Mouse (Mus musculus): ENCODE measurements around the gene Cfap299. TPM values are rescaled to one million over a fixed set of nuclear protein-coding genes. Genes with fewer than 3 reads are reported as not detected.

The Cfap299 gene
- polyA plus RNA-seq, 1 experiment: not detected

DNA sequence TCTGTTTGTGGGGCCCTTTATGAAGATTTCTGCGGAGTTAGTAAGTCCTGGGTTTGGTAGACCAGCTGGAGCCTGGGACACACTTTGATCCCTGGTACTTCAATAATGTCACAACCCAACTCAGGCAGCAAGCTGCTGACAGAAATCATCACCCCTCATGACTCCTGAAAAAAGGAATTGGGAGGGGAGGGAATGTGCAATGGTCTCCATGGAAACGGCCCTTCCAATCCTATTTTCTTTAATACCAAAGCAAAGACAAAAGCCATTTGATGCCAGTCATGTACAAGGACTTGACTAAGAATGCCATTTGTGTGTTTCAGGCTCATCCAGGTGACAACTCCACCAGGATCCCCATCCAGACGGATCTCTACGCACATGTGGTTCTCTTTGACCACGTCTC is 472.4 kb downstream of the Cfap299 start:
- 69% methylated on average over 5 of the region's 5 CpGs for WGBS
- Histone ChIP-seq H3K4me1 (ENCODE audit: control insufficient read depth, insufficient read depth, low read length) (no peaks in the 10 kb centered on the region), H3K4me3 (ENCODE audit: insufficient read depth, low read depth, low read length) (no peak overlapping the region), H3K27ac (ENCODE audit: insufficient read depth, low read depth, low read length) (no peak overlapping the region)
- TF ChIP-seq CTCF (IDR thresholded peaks at IDR 0.05; ENCODE audit: insufficient read depth, low read depth, low read length) (no peak), POLR2A (IDR thresholded peaks at IDR 0.05; ENCODE audit: insufficient read depth, low read depth, low read length) (no peak)

DNA sequence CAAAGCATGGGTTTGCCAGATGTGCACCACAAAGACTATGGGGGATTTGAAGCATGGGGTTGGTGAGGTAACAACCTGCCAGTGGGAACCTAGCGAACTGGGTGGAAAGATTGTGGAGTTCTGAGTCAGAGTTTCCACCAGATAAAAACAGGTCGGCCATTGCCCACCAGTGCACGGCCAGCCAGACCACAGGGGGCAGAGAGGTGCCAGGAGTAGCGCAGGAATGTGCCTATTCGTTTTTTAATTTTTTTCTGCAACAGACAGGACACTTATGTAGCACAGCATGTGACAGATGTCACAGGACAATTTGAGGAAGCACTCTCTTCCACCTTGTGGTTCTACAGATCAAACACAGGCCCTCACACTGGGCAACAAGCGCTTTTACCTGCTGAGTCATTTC is 475.7 kb downstream of the Cfap299 start:
- WGBS: 89% methylated on average over 6 of the region's 6 CpGs
- Histone ChIP-seq H3K27ac (ENCODE audit: insufficient read depth, low read depth, low read length) (no peak overlapping the region), H3K4me1 (ENCODE audit: control insufficient read depth, insufficient read depth, low read length) (no peaks in the 10 kb centered on the region), H3K4me3 (ENCODE audit: insufficient read depth, low read depth, low read length) (no peak overlapping the region)
- TF ChIP-seq POLR2A (IDR thresholded peaks at IDR 0.05; ENCODE audit: insufficient read depth, low read depth, low read length): no peak
- TF ChIP-seq CTCF (IDR thresholded peaks at IDR 0.05; ENCODE audit: insufficient read depth, low read depth, low read length): no peak

DNA sequence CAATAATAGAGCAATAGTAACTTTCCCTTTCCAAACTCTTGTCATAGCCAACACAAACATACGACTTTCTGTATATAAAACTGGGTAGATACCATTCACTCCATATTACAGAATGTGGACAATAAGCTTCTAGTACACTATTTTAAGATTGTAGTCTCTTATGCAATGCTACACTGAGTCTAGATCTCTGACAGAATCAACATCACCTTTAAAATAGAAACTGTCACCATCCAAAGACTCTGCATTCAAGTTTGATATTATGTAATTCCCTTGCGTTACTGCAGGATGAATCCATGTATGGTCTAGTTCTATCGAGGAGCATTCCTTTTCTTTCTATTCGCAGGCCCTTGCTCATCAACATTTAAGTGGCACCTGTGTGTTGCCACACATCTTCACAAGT is 477.4 kb downstream of the Cfap299 start:
- TF ChIP-seq POLR2A (IDR thresholded peaks at IDR 0.05; ENCODE audit: insufficient read depth, low read depth, low read length) (no peak), CTCF (IDR thresholded peaks at IDR 0.05; ENCODE audit: insufficient read depth, low read depth, low read length) (no peak)
- 93% methylated on average over 4 of the region's 4 CpGs for WGBS
- Histone ChIP-seq H3K4me3 (ENCODE audit: insufficient read depth, low read depth, low read length) (no peak overlapping the region), H3K27ac (ENCODE audit: insufficient read depth, low read depth, low read length) (no peak overlapping the region), H3K4me1 (ENCODE audit: control insufficient read depth, insufficient read depth, low read length) (no peaks in the 10 kb centered on the region)

DNA sequence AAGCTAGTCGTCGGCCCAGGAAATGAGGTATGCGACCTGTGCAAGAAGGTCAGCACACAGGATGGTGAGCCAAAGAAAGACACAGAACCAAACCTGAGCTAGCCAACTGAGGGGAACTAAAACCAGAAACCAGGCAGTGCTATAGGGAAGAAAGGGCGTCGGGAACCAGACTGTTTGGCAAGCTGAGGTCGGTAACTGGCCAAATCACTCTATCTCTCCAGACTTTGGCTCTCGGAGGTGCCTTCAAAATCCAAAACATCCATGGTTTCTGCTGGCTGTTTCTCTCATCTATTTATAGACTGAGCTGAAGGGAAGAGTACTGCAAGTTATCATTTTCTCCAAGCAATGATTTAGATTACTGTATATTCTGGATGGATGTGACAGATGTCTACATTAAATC is 477.9 kb downstream of the Cfap299 start:
- Histone ChIP-seq H3K4me3 (ENCODE audit: insufficient read depth, low read depth, low read length) (no peak overlapping the region), H3K27ac (ENCODE audit: insufficient read depth, low read depth, low read length) (no peak overlapping the region), H3K4me1 (ENCODE audit: control insufficient read depth, insufficient read depth, low read length) (no peaks in the 10 kb centered on the region)
- WGBS: 85% methylated on average over 7 of the region's 7 CpGs
- TF ChIP-seq POLR2A (IDR thresholded peaks at IDR 0.05; ENCODE audit: insufficient read depth, low read depth, low read length): no peak
- no peak for TF ChIP-seq CTCF (IDR thresholded peaks at IDR 0.05; ENCODE audit: insufficient read depth, low read depth, low read length)

DNA sequence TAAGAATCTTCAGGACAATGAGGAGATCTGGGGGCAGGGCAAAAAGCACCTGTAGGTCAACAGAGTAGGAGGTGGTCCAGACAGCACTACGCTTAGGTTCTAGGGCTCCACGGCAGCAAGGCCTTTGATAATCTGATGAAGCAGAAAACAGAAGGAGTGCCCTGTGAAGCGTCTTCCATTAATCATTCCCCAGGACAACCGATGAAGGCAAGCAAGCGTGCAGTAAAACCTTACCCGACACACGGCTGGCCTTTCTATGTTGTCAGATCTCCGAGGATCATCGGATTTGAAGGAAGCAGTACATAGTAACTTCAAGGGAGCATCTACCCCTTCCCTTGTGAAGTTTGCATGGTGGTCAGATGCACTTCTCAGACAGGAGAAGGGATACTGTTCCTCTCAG is 478.8 kb downstream of the Cfap299 start:
- H3K4me1 ChIP-seq (ENCODE audit: control insufficient read depth, insufficient read depth, low read length): no peaks in the 10 kb centered on the region
- TF ChIP-seq POLR2A (IDR thresholded peaks at IDR 0.05; ENCODE audit: insufficient read depth, low read depth, low read length): no peak
- TF ChIP-seq CTCF (IDR thresholded peaks at IDR 0.05; ENCODE audit: insufficient read depth, low read depth, low read length): no peak
- WGBS: 82% methylated on average over 9 of the region's 9 CpGs

DNA sequence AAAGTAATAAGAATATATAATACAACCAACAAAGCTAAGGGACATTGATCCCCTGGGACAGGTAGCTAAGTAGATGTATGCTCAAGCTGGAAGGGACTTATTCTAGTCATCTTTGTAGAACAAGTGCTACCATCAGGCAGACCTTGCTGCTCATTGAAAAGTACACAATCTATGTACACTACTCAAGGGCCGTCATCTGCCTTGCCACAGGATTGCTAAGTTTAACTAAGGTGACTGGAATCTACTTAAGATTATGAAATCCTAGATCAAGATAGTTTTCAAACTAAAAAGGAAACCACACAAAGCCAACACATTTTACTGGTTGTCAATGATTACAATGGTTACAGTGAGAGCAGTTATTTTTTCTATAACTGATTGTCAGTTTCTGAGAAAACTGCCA is 483.3 kb downstream of the Cfap299 start:
- Histone ChIP-seq H3K27ac (ENCODE audit: insufficient read depth, low read depth, low read length) (no peak overlapping the region), H3K4me1 (ENCODE audit: control insufficient read depth, insufficient read depth, low read length) (no peaks in the 10 kb centered on the region), H3K4me3 (ENCODE audit: insufficient read depth, low read depth, low read length) (no peak overlapping the region)
- WGBS: 95% methylated on average over 1 of the region's 1 CpGs
- no peak for TF ChIP-seq CTCF (IDR thresholded peaks at IDR 0.05; ENCODE audit: insufficient read depth, low read depth, low read length)
- TF ChIP-seq POLR2A (IDR thresholded peaks at IDR 0.05; ENCODE audit: insufficient read depth, low read depth, low read length): no peak

More for the DNA sequence above, 478.8 kb downstream of the Cfap299 start:
- Histone ChIP-seq H3K27ac (ENCODE audit: insufficient read depth, low read depth, low read length) (no peak overlapping the region), H3K4me3 (ENCODE audit: insufficient read depth, low read depth, low read length) (no peak overlapping the region)

DNA sequence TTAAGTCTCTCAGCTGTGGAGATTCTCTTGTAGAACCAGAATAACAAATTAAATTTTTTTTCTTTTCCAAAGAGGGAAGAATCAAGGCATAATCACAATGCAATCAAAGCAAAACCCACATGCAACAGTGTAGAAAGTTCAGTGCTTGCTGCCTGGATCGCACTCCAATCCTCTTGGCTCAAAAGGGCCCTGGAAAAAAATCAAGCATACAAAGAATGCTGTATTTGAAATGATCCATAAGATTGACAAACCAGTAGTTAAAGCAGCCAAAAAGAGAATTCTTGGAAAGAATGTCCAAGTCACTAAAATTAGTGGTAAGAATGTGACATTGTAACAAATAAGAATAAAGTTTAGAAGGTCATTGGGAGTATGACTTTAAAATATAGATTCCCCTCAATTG is 486.2 kb downstream of the Cfap299 start:
- Histone ChIP-seq H3K4me1 (ENCODE audit: control insufficient read depth, insufficient read depth, low read length) (no peaks in the 10 kb centered on the region), H3K4me3 (ENCODE audit: insufficient read depth, low read depth, low read length) (no peak overlapping the region), H3K27ac (ENCODE audit: insufficient read depth, low read depth, low read length) (no peak overlapping the region)
- 76% methylated on average over 1 of the region's 1 CpGs for WGBS
- TF ChIP-seq POLR2A (IDR thresholded peaks at IDR 0.05; ENCODE audit: insufficient read depth, low read depth, low read length): no peak
- no peak for TF ChIP-seq CTCF (IDR thresholded peaks at IDR 0.05; ENCODE audit: insufficient read depth, low read depth, low read length)

DNA sequence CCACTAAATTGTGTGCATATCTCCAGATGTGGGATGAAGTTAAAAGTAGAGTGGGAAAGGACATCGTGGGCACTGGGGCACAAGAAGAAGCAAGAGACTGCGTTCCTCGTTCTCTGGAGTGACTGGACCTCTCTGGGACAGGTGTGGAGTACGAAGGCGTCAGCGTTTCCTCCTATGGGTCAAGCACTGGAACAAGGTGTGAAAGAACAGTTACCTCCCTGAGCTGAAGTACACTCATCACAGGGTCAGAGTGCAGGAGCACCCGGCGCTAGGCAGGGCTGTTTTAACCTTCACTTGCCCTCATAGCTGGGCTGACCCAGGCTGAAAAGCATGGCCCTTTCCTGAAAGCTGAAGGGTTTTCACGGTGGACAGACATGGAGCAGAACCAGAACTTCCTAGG is 504.7 kb downstream of the Cfap299 start:
- H3K27ac ChIP-seq (ENCODE audit: insufficient read depth, low read depth, low read length): no peak overlapping the region
- no peak overlapping the region for H3K4me3 ChIP-seq (ENCODE audit: insufficient read depth, low read depth, low read length)
- no peak for TF ChIP-seq CTCF (IDR thresholded peaks at IDR 0.05; ENCODE audit: insufficient read depth, low read depth, low read length)
- TF ChIP-seq POLR2A (IDR thresholded peaks at IDR 0.05; ENCODE audit: insufficient read depth, low read depth, low read length): no peak
- 86% methylated on average over 9 of the region's 9 CpGs for WGBS
- H3K4me1 ChIP-seq (ENCODE audit: control insufficient read depth, insufficient read depth, low read length): no peaks in the 10 kb centered on the region

DNA sequence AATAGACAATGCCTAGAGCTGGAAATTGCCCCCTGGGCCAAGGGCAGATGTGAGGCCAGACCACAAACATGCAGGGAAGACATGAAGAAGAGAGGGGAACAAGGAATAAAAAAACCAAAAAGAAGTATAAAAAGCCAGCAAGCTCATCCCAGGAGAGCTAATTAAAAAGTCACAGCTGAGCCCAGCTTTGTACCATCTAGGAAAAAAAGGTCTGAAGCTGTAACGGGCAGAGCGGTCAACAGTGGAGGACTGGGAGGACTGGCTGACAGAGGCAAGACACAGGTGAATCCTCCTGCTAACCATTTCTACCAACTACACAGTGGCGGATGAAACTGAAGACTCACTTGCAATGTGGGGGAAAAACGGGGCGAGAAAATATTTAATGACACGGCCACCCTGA is 505.2 kb downstream of the Cfap299 start:
- no peak overlapping the region for H3K27ac ChIP-seq (ENCODE audit: insufficient read depth, low read depth, low read length)
- TF ChIP-seq POLR2A (IDR thresholded peaks at IDR 0.05; ENCODE audit: insufficient read depth, low read depth, low read length) (no peak), CTCF (IDR thresholded peaks at IDR 0.05; ENCODE audit: insufficient read depth, low read depth, low read length) (no peak)
- H3K4me1 ChIP-seq (ENCODE audit: control insufficient read depth, insufficient read depth, low read length): no peaks in the 10 kb centered on the region
- WGBS: 94% methylated on average over 6 of the region's 6 CpGs
- no peak overlapping the region for H3K4me3 ChIP-seq (ENCODE audit: insufficient read depth, low read depth, low read length)

Data from olfactory bulb, adult 2 months (tissue).